Mouse (Mus musculus): ENCODE results near the gene Cab39.

DNA sequence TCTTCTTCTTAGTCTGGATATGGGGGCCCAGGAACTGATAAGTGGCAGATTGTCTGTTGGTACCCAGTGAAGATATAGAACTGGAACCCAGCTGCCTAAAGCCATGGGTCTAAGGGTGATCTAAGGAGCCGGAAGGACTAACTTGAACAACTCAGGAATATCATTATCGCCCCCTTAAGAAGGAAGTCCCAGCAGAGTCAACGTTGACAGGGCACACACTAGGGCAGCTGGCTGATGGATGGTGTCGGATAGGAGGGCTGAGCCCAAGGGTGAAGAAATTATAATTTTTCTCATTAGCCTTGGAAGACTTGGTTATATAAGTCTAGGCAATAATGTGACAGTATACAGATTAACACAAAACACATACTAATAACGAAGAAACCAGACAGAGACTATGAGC lies 102.9 kb downstream of the Cab39 start:
- no peak for TF ChIP-seq POLR2A (IDR thresholded peaks at IDR 0.05; ENCODE audit: low read depth, low read length)
- no peak for TF ChIP-seq CTCF (conservative IDR thresholded peaks at IDR 0.05; ENCODE audit: insufficient read depth, insufficient read length, low read depth, low read length)

Measured in kidney, adult 2 months (tissue).